Mouse (Mus musculus): Measurements from ENCODE around the gene Myo16.

DNA sequence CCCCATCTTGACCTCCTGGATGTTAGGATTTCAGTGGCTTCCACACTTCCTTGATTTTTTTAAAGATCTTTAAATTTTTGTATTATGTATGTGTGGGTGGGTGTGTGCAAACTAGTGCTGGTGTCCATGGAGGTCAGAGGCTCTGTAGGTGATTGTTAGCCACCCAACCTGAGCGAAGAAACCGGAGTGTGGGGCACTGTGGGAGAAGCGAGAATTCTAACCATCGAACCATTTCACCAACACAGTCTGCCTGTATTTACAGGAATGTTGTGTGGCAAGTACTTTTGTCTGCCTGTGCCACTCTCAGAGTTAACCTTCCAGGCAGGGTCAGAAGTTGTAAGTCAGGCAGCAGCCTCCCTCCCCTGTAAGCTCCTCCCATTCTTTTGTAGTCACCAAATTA, 22.3 kb downstream of the Myo16 start:
- TF ChIP-seq GATA1 (IDR thresholded peaks at IDR 0.05; ENCODE audit: low read length) (no peak), TAL1 (IDR thresholded peaks at IDR 0.05; ENCODE audit: low read length) (no peak)

Measured in erythroblast, embryonic 14.5 days (primary cell).